Mouse (Mus musculus) lung, adult 2 months (tissue): ENCODE measurements around the gene Mgam.

Experiments
- CTCF ChIP-seq: fragments of 200-500 bp; IDR thresholded peaks from 2 replicates; pipeline ENCODE4 v1.5.1; 2011; ENCODE audit warnings: mild to moderate bottlenecking, low read length, control low read depth; ENCODE audit not compliant: insufficient read depth
- POLR2A ChIP-seq: fragments of 200-500 bp; IDR thresholded peaks from 2 replicates; pipeline ENCODE4 v1.6.1; 2011; ENCODE audit warnings: low read depth, mild to moderate bottlenecking, control low read depth, low read length, borderline replicate concordance; ENCODE audit errors: extremely low read depth

GRCm38 (mm10) chr6:40594804-40595550 is 33.7 kb upstream of the Mgam start:
- no peak for TF ChIP-seq CTCF
- TF ChIP-seq POLR2A: no peak
